Mouse (Mus musculus): ENCODE results near the gene Mpg. TPM values are rescaled to one million over a fixed set of nuclear protein-coding genes. Genes with fewer than 3 reads are reported as not detected.

The Mpg gene
- polyA plus RNA-seq, 1 experiment from 2014 or later = 34.2 TPM

DNA sequence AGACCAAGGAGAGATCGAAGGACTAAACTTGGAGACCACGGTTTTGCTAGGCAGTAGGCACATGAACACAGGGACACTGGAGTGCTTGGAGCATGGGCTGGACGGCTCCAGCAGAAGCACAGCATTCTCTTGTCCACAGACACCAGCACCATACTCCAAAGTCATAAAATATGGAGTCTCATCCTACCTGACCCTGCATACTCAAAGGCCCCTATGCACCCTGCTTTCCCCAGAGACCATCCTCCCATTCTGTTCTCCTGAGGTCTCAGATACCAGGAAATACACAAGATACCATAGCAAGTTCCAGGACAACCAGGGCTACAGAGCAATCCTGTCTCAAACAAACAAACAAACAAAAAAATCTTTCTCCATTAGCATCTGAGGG is 11.1 kb downstream of the Mpg start:
- Histone ChIP-seq H3K4me3 (no peak overlapping the region), H3K27me3 (ENCODE audit: insufficient read depth, poor library complexity, severe bottlenecking) (no peaks in the 10 kb centered on the region), H3K36me3 (peaks cover 98% of the 10 kb centered on the region), H3K9me3 (no peaks in the 10 kb centered on the region), H3K27ac (no peak overlapping the region), H3K4me1 (replicated peaks) (0 out of 2 replicates have a peak, but pooled peaks cover 4% of the 10 kb centered on the region)
- DNase-seq (ENCODE audit: low spot score) = no peak
- WGBS = 92% methylated on average over 3 of the region's 3 CpGs

DNA sequence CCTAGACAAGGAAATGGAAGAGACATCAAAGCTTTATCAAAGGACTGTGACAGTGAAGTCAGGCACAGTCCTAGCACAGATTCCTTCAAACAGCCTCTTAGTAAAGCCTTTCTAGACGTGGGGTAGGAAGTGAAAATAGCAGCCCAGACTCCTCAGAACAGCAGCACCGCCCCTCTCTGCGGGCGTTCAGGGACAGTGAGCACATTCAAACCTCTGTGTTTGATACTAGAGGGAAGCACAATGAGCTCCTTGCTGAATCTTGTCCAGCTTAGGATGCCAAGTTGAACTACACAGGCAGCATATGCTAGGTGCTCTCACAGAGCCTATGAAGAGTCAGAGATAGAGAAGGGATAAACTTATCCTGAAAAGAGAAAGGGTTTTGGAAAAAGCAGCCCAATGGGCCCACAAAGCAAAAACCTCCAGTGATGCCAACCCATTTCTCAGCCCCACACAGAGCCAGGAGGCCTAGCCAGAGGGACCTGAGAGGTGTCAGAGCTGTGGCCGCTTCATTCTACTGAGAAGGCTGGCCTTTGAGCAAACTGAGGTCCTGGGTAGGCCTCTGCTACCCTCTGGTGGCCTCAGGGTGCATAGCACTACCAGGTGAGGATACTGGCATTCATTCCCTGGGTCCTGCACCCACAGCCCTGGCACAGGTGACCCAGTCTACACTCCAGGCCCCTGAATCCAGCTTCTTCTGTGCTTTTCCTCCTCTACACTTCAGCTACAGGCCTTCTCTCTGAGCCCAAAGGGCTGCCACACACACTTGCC is 12.0 kb downstream of the Mpg start:
- Histone ChIP-seq H3K4me3 (no peak overlapping the region), H3K27ac (no peak overlapping the region), H3K9me3 (no peaks in the 10 kb centered on the region), H3K27me3 (ENCODE audit: insufficient read depth, poor library complexity, severe bottlenecking) (no peaks in the 10 kb centered on the region), H3K36me3 (peaks cover 98% of the 10 kb centered on the region), H3K4me1 (replicated peaks) (0 out of 2 replicates have a peak, but pooled peaks cover 6% of the 10 kb centered on the region)
- peak; percentile 72 for DNase-seq (ENCODE audit: low spot score)
- 67% methylated on average over 5 of the region's 5 CpGs for WGBS

DNA sequence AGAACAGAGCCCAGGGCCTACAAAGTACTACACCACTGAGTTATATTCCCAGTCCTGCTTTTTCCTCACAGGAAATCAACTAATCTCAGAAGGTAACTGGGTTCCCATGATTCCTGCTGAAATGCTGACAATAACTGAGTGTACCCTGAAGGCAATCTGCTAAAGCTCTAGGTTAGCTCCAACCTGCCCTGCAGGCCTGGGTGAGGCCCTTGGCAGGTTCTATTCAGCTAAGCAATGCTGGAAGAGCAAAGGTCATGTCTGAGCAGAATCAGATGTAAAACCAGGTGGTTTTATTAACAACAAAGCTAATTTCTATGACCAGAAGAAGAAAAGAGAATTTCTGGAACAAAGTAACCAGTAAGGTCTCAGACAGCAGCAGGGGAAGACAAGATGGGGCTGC is 15.1 kb downstream of the Mpg start:
- peaks cover 97% of the 10 kb centered on the region for H3K36me3 ChIP-seq
- no peaks in the 10 kb centered on the region for H3K9me3 ChIP-seq
- H3K4me1 ChIP-seq (replicated peaks) = peaks cover 17% of the 10 kb centered on the region; the same call in 1 of the 2 replicates
- H3K27me3 ChIP-seq (ENCODE audit: insufficient read depth, poor library complexity, severe bottlenecking) = no peaks in the 10 kb centered on the region
- H3K4me3 ChIP-seq = no peak overlapping the region
- no peak for DNase-seq (ENCODE audit: low spot score)
- no peak overlapping the region for H3K27ac ChIP-seq

DNA sequence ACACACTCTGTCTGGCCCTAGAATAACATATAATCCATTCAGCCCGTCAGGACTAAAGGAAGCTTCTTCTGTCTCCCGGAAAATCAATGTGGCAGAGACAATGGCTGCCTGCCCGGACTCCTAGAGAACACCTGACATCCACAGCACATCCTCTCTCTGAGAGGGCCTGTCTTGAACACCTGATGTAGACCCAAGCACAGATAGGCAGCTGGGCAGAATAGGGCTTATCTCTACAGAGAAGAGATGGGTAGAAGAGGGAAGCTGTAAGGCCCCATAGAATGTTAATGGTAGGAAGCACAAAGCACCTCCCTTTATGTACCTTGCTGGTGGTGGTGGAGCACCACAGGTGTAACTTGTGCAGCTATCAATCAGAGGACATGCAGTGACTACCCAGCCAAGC is 15.9 kb downstream of the Mpg start:
- Histone ChIP-seq H3K4me1 (replicated peaks) (peaks cover 17% of the 10 kb centered on the region; the same call in 1 of the 2 replicates), H3K4me3 (no peak overlapping the region), H3K9me3 (no peaks in the 10 kb centered on the region), H3K27ac (no peak overlapping the region), H3K27me3 (ENCODE audit: insufficient read depth, poor library complexity, severe bottlenecking) (no peaks in the 10 kb centered on the region), H3K36me3 (peaks cover 97% of the 10 kb centered on the region)
- DNase-seq (ENCODE audit: low spot score) = no peak
- WGBS = 84% methylated on average over 3 of the region's 3 CpGs

DNA sequence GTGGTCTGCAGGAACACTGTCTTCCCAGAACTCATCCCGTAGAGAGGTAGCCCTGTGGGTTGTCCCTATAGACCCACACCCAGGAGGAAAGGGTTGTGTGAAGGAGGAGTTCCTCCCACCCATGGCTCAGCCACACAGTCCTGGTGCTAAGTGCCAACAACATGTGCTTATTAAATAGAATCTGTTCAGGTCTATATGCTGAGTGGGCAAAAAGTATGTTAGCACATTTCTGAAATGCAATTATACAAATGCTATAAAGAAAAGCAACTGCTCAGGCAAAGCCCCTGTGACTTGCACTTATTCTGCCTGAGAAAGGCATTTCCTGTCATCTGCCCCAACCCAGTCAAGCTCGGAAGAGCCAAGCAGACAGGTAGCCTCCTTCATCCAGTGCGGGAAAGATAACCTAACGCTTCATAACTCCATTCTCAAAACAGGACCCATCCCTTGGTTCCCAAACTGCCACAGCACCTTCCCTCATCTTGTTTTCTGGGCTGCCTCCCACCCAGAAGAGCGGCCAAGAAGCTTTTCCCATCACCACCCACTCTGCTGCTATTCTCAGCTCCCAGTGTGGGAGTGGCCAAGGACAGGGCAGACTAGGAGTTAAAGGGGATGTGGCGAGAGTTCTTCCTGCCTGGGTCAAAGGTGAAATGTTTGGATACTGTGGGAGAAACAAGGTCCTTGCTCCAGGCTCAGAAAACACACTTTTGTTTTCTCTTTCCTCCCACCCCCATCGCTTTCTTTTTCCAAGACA is 17.1 kb downstream of the Mpg start:
- Histone ChIP-seq H3K4me3 (no peak overlapping the region), H3K36me3 (peaks cover 97% of the 10 kb centered on the region), H3K27ac (peak overlapping the region; percentile 67; the same call in 1 of the 2 replicates), H3K27me3 (ENCODE audit: insufficient read depth, poor library complexity, severe bottlenecking) (no peaks in the 10 kb centered on the region), H3K4me1 (replicated peaks) (peaks cover 17% of the 10 kb centered on the region; the same call in 1 of the 2 replicates), H3K9me3 (no peaks in the 10 kb centered on the region)
- no peak for DNase-seq (ENCODE audit: low spot score)
- 66% methylated on average over 7 of the region's 7 CpGs for WGBS

DNA sequence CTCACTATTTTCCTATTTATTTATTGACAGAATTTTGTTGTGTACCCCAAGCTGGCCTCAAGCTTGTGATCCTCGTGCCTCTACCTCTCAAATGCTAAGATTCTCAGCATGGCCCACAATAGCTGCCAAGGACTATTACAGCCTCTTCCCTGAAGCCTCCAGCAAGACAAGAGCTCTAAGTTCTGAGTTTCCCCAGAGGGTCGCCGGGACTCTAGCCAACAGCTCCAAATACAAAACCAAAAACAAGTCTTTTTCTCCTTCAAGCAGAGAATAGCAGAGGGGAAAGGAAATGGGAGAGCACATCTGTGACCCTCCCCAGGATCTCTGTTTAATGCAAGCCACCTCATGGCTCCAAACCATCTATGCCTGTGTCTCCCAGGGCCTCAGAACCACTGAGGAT is 17.8 kb downstream of the Mpg start:
- Histone ChIP-seq H3K4me1 (replicated peaks) (peaks cover 17% of the 10 kb centered on the region; the same call in 1 of the 2 replicates), H3K27ac (peak overlapping the region; percentile 67; the same call in 1 of the 2 replicates), H3K27me3 (ENCODE audit: insufficient read depth, poor library complexity, severe bottlenecking) (no peaks in the 10 kb centered on the region), H3K4me3 (no peak overlapping the region), H3K36me3 (peaks cover 97% of the 10 kb centered on the region), H3K9me3 (no peaks in the 10 kb centered on the region)
- WGBS = 82% methylated on average over 3 of the region's 3 CpGs
- DNase-seq (ENCODE audit: low spot score) = no peak

DNA sequence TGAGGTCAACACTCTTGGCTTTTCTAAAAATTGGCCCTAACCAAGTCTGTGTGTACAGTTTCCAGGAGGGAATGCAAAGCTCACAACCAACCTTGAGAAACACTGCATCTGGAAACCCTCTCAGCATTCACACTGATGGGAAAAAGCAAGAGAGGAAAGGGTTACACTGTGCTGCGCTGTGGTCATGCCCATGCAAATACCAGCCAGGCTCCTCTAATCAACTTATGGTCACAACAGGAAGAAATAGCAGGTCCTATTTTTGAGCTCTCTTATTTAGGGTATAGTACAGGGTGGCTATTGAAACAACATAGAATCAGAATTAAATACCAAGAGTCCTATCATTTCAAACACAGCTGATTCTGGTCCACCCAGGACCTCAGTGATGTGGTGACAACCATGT is 18.3 kb downstream of the Mpg start:
- H3K36me3 ChIP-seq = peaks cover 98% of the 10 kb centered on the region
- H3K4me3 ChIP-seq = no peak overlapping the region
- peaks cover 17% of the 10 kb centered on the region; the same call in 1 of the 2 replicates for H3K4me1 ChIP-seq (replicated peaks)
- WGBS = 86% methylated on average over 1 of the region's 1 CpGs
- no peak for DNase-seq (ENCODE audit: low spot score)
- peak overlapping the region; percentile 67; the same call in 1 of the 2 replicates for H3K27ac ChIP-seq
- H3K9me3 ChIP-seq = no peaks in the 10 kb centered on the region
- no peaks in the 10 kb centered on the region for H3K27me3 ChIP-seq (ENCODE audit: insufficient read depth, poor library complexity, severe bottlenecking)

DNA sequence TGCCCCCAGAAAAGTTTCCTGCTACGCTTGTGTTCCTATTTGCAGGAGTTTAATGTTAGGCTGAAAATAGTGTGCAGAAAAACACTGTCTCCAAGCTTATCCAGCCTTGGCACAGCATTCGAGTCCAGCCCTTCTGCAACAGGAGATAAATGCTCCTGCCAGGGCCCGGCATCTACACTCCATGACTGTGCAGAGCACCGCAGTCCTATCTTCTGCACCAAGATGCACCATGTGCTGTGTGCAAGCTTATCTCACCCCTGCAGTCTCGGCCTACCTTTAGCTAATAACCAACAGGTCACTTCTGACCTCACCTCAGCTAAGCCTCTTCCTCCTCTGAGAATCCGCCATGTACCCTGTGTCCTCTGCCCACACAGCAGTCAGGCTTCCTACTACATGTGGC is 19.3 kb downstream of the Mpg start:
- H3K9me3 ChIP-seq = no peaks in the 10 kb centered on the region
- WGBS = 92% methylated on average over 6 of the region's 6 CpGs

DNA sequence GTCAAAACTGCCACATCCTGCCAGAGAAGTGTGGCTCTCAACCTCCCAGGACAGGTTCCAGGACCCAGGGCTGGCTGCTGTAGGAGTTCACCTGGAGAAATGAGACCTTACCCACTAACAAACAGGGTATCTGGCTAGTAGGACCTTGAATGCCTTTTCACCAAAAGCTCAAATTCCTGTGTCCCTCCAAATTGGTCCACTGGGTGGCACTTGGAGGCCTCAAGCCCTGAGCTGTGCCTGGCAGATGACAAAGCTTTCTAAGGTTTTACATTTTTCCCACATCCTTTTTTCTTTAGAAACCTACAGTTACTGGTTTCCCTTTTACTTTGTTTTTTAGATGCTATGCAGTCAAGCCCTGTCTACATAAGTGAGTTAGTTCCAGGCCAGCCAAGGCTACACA is 20.8 kb downstream of the Mpg start:
- H3K36me3 ChIP-seq = peaks cover 98% of the 10 kb centered on the region
- peaks cover 17% of the 10 kb centered on the region; the same call in 1 of the 2 replicates for H3K4me1 ChIP-seq (replicated peaks)
- H3K27ac ChIP-seq = peak overlapping the region; percentile 30; the same call in 1 of the 2 replicates
- H3K4me3 ChIP-seq = no peak overlapping the region
- H3K9me3 ChIP-seq = no peaks in the 10 kb centered on the region
- no peak for DNase-seq (ENCODE audit: low spot score)
- no peaks in the 10 kb centered on the region for H3K27me3 ChIP-seq (ENCODE audit: insufficient read depth, poor library complexity, severe bottlenecking)

More for the DNA sequence above, 19.3 kb downstream of the Mpg start:
- Histone ChIP-seq H3K4me3 (no peak overlapping the region), H3K27me3 (ENCODE audit: insufficient read depth, poor library complexity, severe bottlenecking) (no peaks in the 10 kb centered on the region), H3K27ac (0 out of 2 replicates have a peak overlapping the region, but pooled peaks have one; percentile 50), H3K4me1 (replicated peaks) (peaks cover 17% of the 10 kb centered on the region; the same call in 1 of the 2 replicates), H3K36me3 (peaks cover 98% of the 10 kb centered on the region)
- DNase-seq (ENCODE audit: low spot score) = no peak

DNA sequence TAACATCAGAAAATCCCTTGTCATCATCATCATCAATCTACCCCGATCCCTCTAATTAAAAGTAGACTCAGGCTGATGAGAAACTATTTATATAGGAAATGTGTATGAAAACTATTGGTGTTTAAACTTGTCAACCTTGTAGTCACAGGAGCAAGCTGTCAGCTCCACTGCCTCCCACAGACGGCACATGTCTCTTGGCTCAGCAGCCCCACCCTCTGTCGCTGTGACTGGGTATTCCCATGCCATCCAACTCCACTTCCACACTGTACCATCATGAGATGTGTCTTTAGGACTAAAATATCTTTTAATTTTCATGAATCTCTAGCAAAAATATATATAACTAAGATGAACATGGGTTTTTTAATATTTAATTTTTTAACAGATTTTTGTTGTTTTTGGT is 22.0 kb downstream of the Mpg start:
- peaks cover 11% of the 10 kb centered on the region; the same call in 1 of the 2 replicates for H3K4me1 ChIP-seq (replicated peaks)
- WGBS = 85% methylated on average over 3 of the region's 3 CpGs
- no peak overlapping the region for H3K27ac ChIP-seq
- peaks cover 98% of the 10 kb centered on the region for H3K36me3 ChIP-seq
- no peak overlapping the region for H3K4me3 ChIP-seq
- no peak for DNase-seq (ENCODE audit: low spot score)
- no peaks in the 10 kb centered on the region for H3K9me3 ChIP-seq
- H3K27me3 ChIP-seq (ENCODE audit: insufficient read depth, poor library complexity, severe bottlenecking) = no peaks in the 10 kb centered on the region

DNA sequence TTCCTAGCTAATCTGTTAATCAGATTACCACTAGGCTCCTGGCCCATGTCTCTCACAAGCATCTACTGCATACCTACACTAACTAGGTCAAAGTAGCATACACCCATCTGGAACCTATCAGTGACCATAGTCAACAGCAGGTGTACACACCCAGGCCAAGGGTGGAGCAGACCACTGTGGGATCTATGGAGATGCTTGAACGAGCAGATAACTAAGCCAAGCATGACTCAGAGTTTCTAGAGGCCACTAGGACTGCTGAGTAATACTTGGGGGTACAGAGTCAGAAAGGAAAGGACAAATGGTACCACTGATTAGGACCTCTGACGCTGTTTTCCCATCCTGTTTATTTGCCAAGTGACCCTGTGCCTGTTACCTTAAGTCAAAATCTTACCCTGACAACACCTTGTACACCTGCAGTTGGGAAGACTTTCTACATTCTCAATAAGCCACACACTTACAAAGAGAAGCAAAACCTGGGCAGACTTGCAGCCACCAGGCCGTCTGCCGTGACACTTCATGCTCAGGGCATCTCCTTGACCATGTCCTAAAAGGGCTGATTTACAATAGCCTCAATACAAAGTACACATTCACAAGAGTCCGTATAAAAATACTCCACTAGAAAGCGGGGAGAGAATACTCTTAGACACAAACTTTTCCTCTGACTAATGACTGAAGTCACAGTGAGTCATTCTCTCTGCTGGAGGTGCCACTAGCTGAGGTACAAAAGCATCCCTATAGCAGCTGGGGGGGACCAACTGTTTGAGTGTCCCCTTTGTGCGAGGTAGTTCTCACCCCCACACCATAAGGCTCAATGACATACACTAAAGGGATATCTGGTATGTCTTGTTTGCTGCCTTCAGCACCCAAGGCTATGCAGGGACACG is 24.8 kb downstream of the Mpg start:
- peaks cover 96% of the 10 kb centered on the region for H3K36me3 ChIP-seq
- no peaks in the 10 kb centered on the region for H3K4me1 ChIP-seq (replicated peaks)
- H3K27ac ChIP-seq = 0 out of 2 replicates have a peak overlapping the region, but pooled peaks have one; percentile 30
- no peaks in the 10 kb centered on the region for H3K27me3 ChIP-seq (ENCODE audit: insufficient read depth, poor library complexity, severe bottlenecking)
- H3K4me3 ChIP-seq = no peak overlapping the region
- 93% methylated on average over 8 of the region's 8 CpGs for WGBS
- no peak for DNase-seq (ENCODE audit: low spot score)
- H3K9me3 ChIP-seq = no peaks in the 10 kb centered on the region

DNA sequence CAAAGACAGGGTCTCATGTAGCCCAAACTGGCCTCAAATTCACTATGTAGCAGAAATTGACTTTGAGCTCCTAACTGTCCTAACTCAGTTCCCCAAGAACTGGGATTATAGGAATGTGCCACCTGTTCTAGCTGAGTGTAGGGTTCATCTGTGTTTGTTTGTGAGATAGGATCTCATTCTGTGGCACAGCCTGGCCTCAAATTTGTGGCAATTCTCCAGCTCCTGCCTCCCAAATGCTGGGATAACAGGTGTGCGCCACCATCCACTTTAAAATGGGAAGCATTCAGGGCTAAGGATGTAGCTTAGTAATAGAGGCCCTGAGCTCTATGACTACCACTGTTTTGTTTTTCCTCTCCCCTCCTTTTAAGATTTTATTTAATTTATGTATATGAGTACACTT is 26.8 kb downstream of the Mpg start:
- Histone ChIP-seq H3K36me3 (peaks cover 81% of the 10 kb centered on the region), H3K27me3 (ENCODE audit: insufficient read depth, poor library complexity, severe bottlenecking) (no peaks in the 10 kb centered on the region), H3K4me1 (replicated peaks) (no peaks in the 10 kb centered on the region), H3K4me3 (no peak overlapping the region), H3K9me3 (no peaks in the 10 kb centered on the region), H3K27ac (no peak overlapping the region)
- no peak for DNase-seq (ENCODE audit: low spot score)
- 91% methylated on average over 1 of the region's 1 CpGs for WGBS

All from hindbrain, embryonic 10.5 days (tissue).